Mouse (Mus musculus) olfactory bulb, adult 2 months (tissue): Measurements from ENCODE around the gene Rpl39. TPM values are rescaled to one million over a fixed set of nuclear protein-coding genes. Genes with fewer than 3 reads are reported as not detected.

ENCODE experiments used
- H3K27ac ChIP-seq: fragments of 200-500 bp; 2 replicates; pipeline ENCODE4 v1.5.1; 2012; ENCODE audit warnings: low read depth, low read length; ENCODE audit not compliant: insufficient read depth
- H3K4me1 ChIP-seq: fragments of 200-500 bp; 2 replicates; pipeline ENCODE4 v1.6.1; 2012; ENCODE audit warnings: low read length; ENCODE audit not compliant: control insufficient read depth, insufficient read depth
- H3K4me3 ChIP-seq: fragments of 200-500 bp; 2 replicates; pipeline ENCODE4 v1.5.1; 2012; ENCODE audit warnings: mild to moderate bottlenecking, low read depth, low read length, moderate library complexity; ENCODE audit not compliant: insufficient read depth
- CTCF ChIP-seq: fragments of 200-500 bp; IDR thresholded peaks from 2 replicates; pipeline ENCODE4 v1.5.1; 2012; ENCODE audit warnings: low read depth, mild to moderate bottlenecking, low read length, moderate library complexity; ENCODE audit not compliant: insufficient read depth
- POLR2A ChIP-seq: fragments of 200-500 bp; IDR thresholded peaks from 2 replicates; pipeline ENCODE4 v1.6.1; 2012; ENCODE audit warnings: mild to moderate bottlenecking, low read depth, low read length, moderate library complexity; ENCODE audit not compliant: insufficient read depth
- WGBS: fragments of 180-500 bp; shearing (Covaris S2); methylation state at CpG from one replicate; pipeline ENCODE4 v1.1.7; 2018; 5-methylcytosine and 5-hydroxymethylcytosine counted together
- polyA plus RNA-seq: library from polyadenylated mRNA; stranded (reverse); fragments of >200 nt; gene quantifications from 2 replicates; pipeline ENCODE4 v1.2.4, GENCODE M21; 2012; ENCODE audit warnings: low replicate concordance; ENCODE audit not compliant: missing spikeins, insufficient read depth, insufficient read length

The Rpl39 gene
- polyA plus RNA-seq: not detected in 2 replicates

DNA sequence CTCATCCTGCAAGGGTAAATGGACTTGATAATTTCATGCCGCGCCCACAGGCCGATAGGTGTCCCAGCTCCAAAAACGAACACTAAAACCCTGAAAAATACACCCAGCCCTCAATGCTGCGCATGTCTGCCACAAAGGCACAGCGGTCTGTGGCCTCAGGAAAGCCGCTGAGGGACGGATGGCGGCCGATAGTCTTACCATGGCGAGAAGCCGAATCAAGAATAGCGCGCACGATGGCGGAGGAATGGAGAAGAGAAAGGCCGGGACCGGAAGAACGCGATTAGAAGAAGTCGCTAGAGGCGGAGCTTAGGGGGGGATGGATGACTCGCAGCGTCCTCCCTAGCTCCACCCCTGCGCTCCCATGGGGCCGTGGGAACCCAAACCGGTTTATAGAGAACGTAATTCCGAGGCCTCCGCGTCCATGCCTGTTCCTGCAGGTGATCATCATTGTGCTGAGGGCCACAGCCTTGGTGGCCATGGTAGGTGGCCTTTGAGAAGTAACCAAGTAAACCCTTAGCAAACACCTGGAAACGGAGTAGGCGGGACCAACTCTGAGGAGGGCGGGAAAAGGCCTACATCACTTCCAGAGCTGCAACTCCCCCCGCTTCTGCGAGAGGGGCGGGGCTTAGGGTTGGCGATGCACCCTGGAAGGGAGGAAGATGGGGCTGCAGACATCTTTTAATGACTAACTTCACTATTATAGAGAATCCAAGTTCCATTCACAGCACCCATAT lies at the start of gene Rpl39:
Gene Rpl39, minus strand, starts transcription at position 476 of the 734 bp plus-strand sequence.
- WGBS: 11% methylated on average over 38 of the region's 38 CpGs
- peak within 1 kb of the TSS; percentile 84 for H3K4me3 ChIP-seq

DNA sequence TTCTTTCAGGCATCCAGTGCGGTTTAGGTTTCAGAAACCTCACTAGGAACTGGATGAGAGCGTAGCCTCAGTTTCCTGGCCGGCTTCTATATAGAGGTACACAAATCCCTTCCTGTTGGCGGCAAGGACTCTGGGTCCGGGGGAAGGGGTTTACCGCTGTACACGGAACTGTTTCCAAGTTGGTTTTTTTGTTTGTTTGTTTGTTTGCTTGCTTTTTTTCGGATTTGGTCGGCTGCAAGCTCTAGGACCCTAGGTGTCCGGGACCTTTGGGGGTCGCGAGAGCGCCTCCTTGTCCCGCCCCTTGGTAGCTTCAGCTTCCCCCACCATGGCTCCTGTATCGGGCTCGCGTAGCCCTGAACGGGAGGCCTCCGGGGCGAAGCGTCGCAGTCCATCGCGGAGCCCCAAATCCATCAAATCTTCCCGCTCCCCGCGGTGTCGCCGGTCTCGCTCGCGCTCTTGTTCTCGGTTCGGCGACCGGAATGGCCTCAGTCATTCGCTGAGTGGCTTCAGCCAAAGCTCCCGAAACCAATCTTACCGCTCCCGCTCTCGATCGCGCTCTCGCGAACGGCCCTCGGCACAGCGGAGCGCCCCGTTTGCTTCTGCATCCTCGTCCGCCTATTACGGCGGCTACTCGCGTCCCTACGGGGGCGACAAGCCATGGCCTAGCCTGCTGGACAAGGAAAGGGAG lies 41.6 kb upstream of the Rpl39 start, which contains the start of gene Nkap:
Gene Nkap, plus strand, starts transcription at position 125 of the 688 bp plus-strand sequence.
- WGBS: 10% methylated on average over 58 of the region's 58 CpGs
- H3K27ac ChIP-seq: no peak within 1 kb of the TSS
- peak within 1 kb of the TSS; percentile 62 for H3K4me3 ChIP-seq
- no peak for TF ChIP-seq CTCF
- no peak for TF ChIP-seq POLR2A
- H3K4me1 ChIP-seq: peaks cover 3% of the 10 kb centered on the region; the same call in 1 of the 2 replicates

More for the DNA sequence above, at the start of gene Rpl39:
- Histone ChIP-seq H3K27ac (peak within 1 kb of the TSS; percentile 99), H3K4me1 (peaks cover 3% of the 10 kb centered on the region; the same call in 1 of the 2 replicates)
- TF ChIP-seq CTCF (no peak), POLR2A (peak; percentile 41; the same call in 1 of the 2 replicates)

DNA sequence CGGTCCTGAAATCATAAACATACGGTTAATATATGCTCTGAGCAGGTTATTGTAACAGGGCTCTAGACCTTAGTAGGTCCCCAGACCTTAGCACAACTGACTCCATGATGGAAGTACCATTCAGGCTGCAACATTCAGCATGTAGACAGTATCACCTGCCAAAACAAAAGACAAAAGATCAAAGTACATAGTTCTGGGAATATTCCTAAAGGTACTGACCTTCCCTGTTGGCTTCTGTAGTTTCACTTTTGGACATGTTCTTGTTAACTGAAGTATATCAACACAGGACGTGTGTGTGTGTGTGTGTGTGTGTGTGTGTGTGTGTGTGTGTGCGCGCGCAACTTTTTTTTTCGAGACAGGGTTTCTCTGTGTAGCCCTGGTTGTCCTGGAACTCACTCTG lies 40.3 kb upstream of the Rpl39 start:
- TF ChIP-seq POLR2A (no peak), CTCF (no peak)
- no peak overlapping the region for H3K27ac ChIP-seq
- WGBS: 90% methylated on average over 7 of the region's 7 CpGs
- H3K4me1 ChIP-seq: peaks cover 3% of the 10 kb centered on the region; the same call in 1 of the 2 replicates
- no peak overlapping the region for H3K4me3 ChIP-seq

DNA sequence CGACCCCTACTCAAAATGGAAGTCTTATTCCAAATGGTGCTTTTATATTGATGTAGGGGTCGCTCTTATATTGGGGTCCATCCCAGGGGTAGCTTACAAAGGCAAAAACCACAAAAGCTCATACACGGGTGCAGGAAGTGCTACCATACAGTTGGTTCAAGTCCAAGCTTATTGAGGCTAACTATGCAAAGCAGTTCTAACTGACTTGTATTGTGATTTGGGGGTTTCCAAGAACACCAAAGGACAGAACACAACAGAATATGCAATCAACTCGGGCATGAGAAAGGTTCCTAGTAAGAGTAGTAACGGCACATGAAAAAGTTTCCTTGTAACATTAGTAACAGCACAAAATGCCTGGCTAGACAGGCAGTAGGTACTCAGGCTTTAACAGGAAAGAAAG lies 35.0 kb upstream of the Rpl39 start:
- no peak overlapping the region for H3K27ac ChIP-seq
- WGBS: 61% methylated on average over 5 of the region's 5 CpGs
- no peak overlapping the region for H3K4me3 ChIP-seq
- peaks cover 5% of the 10 kb centered on the region; the same call in 1 of the 2 replicates for H3K4me1 ChIP-seq
- TF ChIP-seq CTCF (no peak), POLR2A (no peak)

DNA sequence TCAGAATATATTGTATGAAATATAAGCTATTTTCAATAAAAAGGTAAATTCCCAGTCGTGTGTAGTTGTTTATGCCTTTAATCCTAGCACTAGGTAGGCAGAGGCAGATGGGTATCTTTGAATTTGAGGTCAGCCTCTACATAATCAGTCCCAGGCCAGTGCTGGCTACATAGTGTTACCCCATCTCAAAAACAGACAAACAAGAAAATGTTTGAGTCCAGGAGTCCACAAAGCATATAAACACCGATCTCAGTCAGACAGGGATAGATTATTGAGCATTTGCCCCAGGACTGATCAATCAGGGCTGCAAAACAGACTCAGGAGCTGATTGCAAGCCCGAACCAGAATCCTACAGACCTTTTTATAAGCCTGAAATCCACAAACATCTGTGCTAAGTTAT lies 34.4 kb upstream of the Rpl39 start:
- no peak for TF ChIP-seq POLR2A
- Histone ChIP-seq H3K27ac (no peak overlapping the region), H3K4me1 (peaks cover 5% of the 10 kb centered on the region; the same call in 1 of the 2 replicates), H3K4me3 (no peak overlapping the region)
- WGBS: 58% methylated on average over 3 of the region's 3 CpGs

DNA sequence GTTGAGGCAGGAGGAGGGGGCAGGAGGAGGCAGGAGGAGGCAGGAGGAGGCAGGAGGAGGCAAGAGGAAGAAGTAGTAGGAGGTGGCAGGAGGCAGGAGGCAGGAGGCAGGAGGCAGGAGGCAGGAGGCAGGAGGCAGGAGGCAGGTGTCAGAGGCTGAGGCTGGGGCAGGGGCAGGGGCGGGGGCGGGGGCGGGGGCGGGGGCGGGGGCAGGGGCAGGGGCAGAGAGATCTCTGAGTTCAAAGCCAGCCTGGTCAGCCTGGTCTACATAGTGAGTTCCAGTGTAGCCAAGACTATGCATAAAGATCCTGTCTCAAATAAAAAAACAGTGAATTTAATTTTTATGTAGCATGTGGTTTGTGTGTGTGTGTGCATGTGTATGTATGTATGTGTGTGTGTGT lies 31.9 kb upstream of the Rpl39 start:
- Histone ChIP-seq H3K4me1 (peaks cover 5% of the 10 kb centered on the region; the same call in 1 of the 2 replicates), H3K4me3 (no peak overlapping the region), H3K27ac (no peak overlapping the region)
- WGBS: no CpG with 5 or more reads among the region's 5 CpGs
- TF ChIP-seq CTCF (no peak), POLR2A (no peak)

DNA sequence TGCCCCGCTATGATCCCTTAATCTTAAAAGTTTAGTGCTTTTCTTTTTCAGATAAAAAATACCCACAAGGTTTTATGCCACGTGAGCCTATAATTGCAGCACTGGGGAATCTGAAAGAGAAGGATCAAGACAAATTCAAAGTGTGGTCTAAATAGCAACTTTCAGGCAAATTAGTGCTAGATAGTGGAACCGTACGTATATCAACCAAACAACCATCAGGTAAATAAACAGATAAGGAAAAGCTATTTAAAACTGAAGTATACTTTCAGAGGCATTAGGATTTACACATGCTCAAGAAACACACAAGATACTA lies 25.6 kb upstream of the Rpl39 start:
- 55% methylated on average over 4 of the region's 4 CpGs for WGBS

DNA sequence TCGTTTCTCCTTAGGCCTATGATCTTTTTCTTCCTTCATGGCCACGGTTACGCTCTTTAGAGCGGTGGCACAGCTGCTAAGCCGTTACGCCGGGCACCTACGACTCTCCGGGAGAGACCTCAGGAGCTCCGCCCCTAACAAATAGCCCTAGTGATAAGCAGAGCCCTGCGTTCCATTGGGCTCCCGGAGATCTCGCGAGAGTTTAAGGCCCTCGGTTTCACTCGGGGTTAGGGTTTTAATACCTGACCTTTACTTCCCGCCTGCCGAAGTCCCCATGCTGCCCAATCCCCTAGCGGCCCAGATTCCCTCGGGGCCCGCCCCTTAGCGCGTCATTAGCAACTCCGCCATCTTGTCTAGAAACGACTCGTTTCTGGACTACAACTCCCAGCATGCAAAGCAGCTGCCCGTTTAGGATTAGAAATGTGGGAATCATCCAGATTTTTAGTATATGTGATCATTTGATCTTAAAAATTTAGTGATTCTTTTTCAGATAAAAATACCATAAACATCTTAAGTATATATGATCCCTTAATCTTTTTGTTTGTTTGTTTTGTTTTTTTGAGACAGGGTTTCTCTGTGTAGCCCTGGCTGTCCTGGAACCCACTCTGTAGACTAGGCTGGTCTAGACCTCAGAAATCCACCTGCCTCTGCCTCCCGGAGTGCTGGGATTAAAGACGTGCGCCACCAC lies 25.1 kb upstream of the Rpl39 start, which contains the start of gene Upf3b:
Gene Upf3b, minus strand, starts transcription at position 130 of the 688 bp plus-strand sequence.
- WGBS: 14% methylated on average over 30 of the region's 30 CpGs
- peak within 1 kb of the TSS; percentile 90 for H3K27ac ChIP-seq
- no peaks in the 10 kb centered on the region; the same call in 1 of the 2 replicates for H3K4me1 ChIP-seq
- peak within 1 kb of the TSS; percentile 76 for H3K4me3 ChIP-seq
- TF ChIP-seq POLR2A (peak; percentile 41; the same call in 1 of the 2 replicates), CTCF (no peak)

More for the DNA sequence above, 25.6 kb upstream of the Rpl39 start:
- Histone ChIP-seq H3K4me3 (no peak overlapping the region), H3K27ac (no peak overlapping the region), H3K4me1 (no peaks in the 10 kb centered on the region; the same call in 1 of the 2 replicates)
- no peak for TF ChIP-seq CTCF
- no peak for TF ChIP-seq POLR2A
